Mouse (Mus musculus) left cerebral cortex, adult 6 months (tissue): Measurements from ENCODE around the gene Rbm28. TPM values are rescaled to one million over a fixed set of nuclear protein-coding genes. Genes with fewer than 3 reads are reported as not detected.

Experiments
- long read RNA-seq, 2 experiments: library from polyadenylated mRNA; unstranded; transcript quantifications; one replicate each; pipeline ENCODE4 v2.0.0; 2019 to 2020
- polyA plus RNA-seq: library from polyadenylated mRNA; unstranded; fragments of <200 nt; fragmentation: Nextera tagmentation; gene quantifications from 2 replicates; pipeline ENCODE4 v1.2.3, GENCODE M21; 2021

Rbm28 gene
- 7.7 and 11.4 TPM in 2 replicates for polyA plus RNA-seq
- long read RNA-seq, experiment 1, full-length matches to known transcripts, result 32 of 64 reads
- long read RNA-seq, experiment 1, partial matches to known transcripts, result 20 of 64 reads
- long read RNA-seq, experiment 1, other reads (novel, unspliced or antisense), result 12 of 64 reads
- long read RNA-seq, experiment 2, full-length matches to known transcripts, result 11 of 56 reads
- long read RNA-seq, experiment 2, partial matches to known transcripts, result 33 of 56 reads
- long read RNA-seq, experiment 2, other reads (novel, unspliced or antisense), result 12 of 56 reads

GRCm38 (mm10) chr6:29164314-29165244 lies at the start of gene Rbm28:
TSS of gene Rbm28 (minus strand) at chr6:29165006.

GRCm38 (mm10) chr6:29178888-29179658 lies 14.3 kb upstream of the Rbm28 start, which contains the start of gene Prrt4:
TSS of gene Prrt4 (minus strand) at chr6:29179584.

Other genes starting within 250 kb of the Rbm28 start
- not detected in 2 replicates for gene Lep, start 104.8 kb downstream of the Rbm28 start, polyA plus RNA-seq
- gene Prrt4, start 14.6 kb upstream of the Rbm28 start, polyA plus RNA-seq, result 0.48 and 1.5 TPM in 2 replicates
- gene Impdh1, start 51.4 kb upstream of the Rbm28 start, polyA plus RNA-seq, result 15.1 and 32.0 TPM in 2 replicates
- gene Hilpda, start 107.5 kb upstream of the Rbm28 start, polyA plus RNA-seq, result 19.4 and 21.0 TPM in 2 replicates
- 0.31 and 0.34 TPM in 2 replicates for gene Fam71f2, start 114.6 kb upstream of the Rbm28 start, polyA plus RNA-seq
- gene Fam71f1, start 154.1 kb upstream of the Rbm28 start, polyA plus RNA-seq, result not detected in 2 replicates
- gene Calu, start 183.1 kb upstream of the Rbm28 start, polyA plus RNA-seq, result 26.4 and 32.2 TPM in 2 replicates
- 0.09 and 0.18 TPM in 2 replicates for gene Opn1sw, start 223.5 kb upstream of the Rbm28 start, polyA plus RNA-seq
- 26.1 and 97.9 TPM in 2 replicates for gene Ccdc136, start 231.3 kb upstream of the Rbm28 start, polyA plus RNA-seq